Mouse (Mus musculus) limb, embryonic 13.5 days (tissue): ENCODE measurements around the gene Mrgprf. TPM values are rescaled to one million over a fixed set of nuclear protein-coding genes. Genes with fewer than 3 reads are reported as not detected.

Source experiments
- ATAC-seq: fragments of 200-750 bp; cut with Nextera tagmentation; 2 replicates; pipeline ENCODE4 v1.8.0; 2017; ENCODE audit warnings: low read depth, moderate number of reproducible peaks, moderate TSS enrichment; ENCODE audit not compliant: low FRiP score
- H3K27ac ChIP-seq: fragments of 300-500 bp; sonication (generic); 2 replicates; pipeline ENCODE4 v1.5.1; 2015; ENCODE audit warnings: inconsistent platforms, mild to moderate bottlenecking, moderate library complexity
- H3K27me3 ChIP-seq: fragments of 300-500 bp; sonication (generic); 2 replicates; pipeline ENCODE4 v1.6.1; 2015; ENCODE audit warnings: mild to moderate bottlenecking, inconsistent platforms
- H3K36me3 ChIP-seq: fragments of 300-500 bp; sonication (generic); 2 replicates; pipeline ENCODE4 v1.6.1; 2015; ENCODE audit warnings: inconsistent platforms, mild to moderate bottlenecking, moderate library complexity
- H3K4me1 ChIP-seq: fragments of 300-500 bp; sonication (generic); 2 replicates; pipeline ENCODE4 v1.6.1; 2015; ENCODE audit warnings: inconsistent platforms
- H3K4me2 ChIP-seq: fragments of 300-500 bp; sonication (generic); replicated peaks from 2 replicates; pipeline ENCODE4 v1.6.1; 2015; ENCODE audit warnings: inconsistent platforms, mild to moderate bottlenecking, moderate library complexity
- H3K4me3 ChIP-seq: fragments of 300-500 bp; sonication (generic); 2 replicates; pipeline ENCODE4 v1.5.1; 2015; ENCODE audit warnings: moderate library complexity, mild to moderate bottlenecking, inconsistent platforms
- H3K9ac ChIP-seq: fragments of 300-500 bp; sonication (generic); 2 replicates; pipeline ENCODE4 v1.6.1; 2015; ENCODE audit warnings: mild to moderate bottlenecking, inconsistent platforms
- H3K9me3 ChIP-seq: fragments of 300-500 bp; sonication (generic); 2 replicates; pipeline ENCODE4 v1.6.1; 2016; ENCODE audit warnings: inconsistent platforms
- WGBS: fragments of 180-500 bp; shearing (Covaris S2); methylation state at CpG from one replicate; pipeline ENCODE4 v1.1.7; 2015; 5-methylcytosine and 5-hydroxymethylcytosine counted together
- polyA plus RNA-seq: library from polyadenylated mRNA; unstranded; fragments of >200 nt; fragmentation: Nextera tagmentation; extraction: Ambion mirVana; gene quantifications from 2 replicates; pipeline ENCODE4 v1.2.1, GENCODE M21; 2015

Gene Mrgprf
- polyA plus RNA-seq, 1 experiment from 2014 or later, result 1.3 TPM

DNA sequence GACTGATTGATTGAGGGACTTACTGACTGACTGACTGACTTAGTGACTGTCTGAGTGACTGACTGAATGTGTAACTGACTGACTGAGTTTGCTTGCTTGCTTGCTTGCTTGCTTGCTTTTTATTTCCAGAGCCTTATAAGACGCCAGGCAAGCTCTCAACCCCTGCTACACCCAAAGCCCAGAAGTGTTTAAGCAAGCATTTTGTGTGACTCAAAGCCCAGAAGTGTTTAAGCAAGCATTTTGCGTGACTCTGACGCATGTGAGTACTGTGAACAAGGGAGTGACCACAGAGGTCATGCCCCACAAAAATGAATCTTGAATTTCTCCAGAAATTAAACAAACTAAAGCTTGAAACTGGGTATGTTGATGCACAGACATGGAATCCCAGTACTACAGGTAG is 16.3 kb upstream of the Mrgprf start:
- Histone ChIP-seq H3K4me3 (peak overlapping the region; percentile 50), H3K27me3 (no peaks in the 10 kb centered on the region), H3K36me3 (peaks cover 11% of the 10 kb centered on the region), H3K4me1 (peaks cover 21% of the 10 kb centered on the region), H3K9ac (no peak overlapping the region), H3K27ac (no peak overlapping the region), H3K9me3 (no peaks in the 10 kb centered on the region), H3K4me2 (peak overlapping the region; percentile 75)
- ATAC-seq, result no peak
- 59% methylated on average over 3 of the region's 3 CpGs for WGBS

DNA sequence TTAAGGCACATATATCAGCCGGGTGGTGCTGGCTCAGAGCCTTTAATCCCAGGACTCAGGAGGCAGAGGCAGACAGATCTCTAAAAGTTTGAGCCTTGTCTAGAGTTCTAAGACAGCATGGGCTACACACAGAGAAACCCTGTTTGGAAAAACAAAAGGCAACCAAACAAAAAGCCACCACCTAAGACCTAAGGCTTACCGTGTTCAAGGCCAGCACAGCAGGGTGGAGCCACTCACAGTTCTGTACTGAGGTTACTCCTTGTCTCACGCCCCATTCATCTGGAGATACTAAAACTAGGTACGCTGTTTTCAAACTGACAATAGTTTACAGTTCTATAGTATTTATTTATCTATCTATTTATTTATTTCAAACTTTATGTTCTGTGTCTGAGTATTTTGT is 15.2 kb upstream of the Mrgprf start:
- Histone ChIP-seq H3K9me3 (no peaks in the 10 kb centered on the region), H3K9ac (no peak overlapping the region), H3K27me3 (no peaks in the 10 kb centered on the region), H3K36me3 (0 out of 2 replicates have a peak, but pooled peaks cover under 1% of the 10 kb centered on the region), H3K4me1 (peaks cover 27% of the 10 kb centered on the region), H3K27ac (no peak overlapping the region), H3K4me3 (no peak overlapping the region), H3K4me2 (no peak overlapping the region)
- WGBS, result 80% methylated on average over 4 of the region's 4 CpGs
- no peak for ATAC-seq

- H3K4me3 ChIP-seq, result no peak overlapping the region
- H3K36me3 ChIP-seq, result no peaks in the 10 kb centered on the region
- WGBS, result 75% methylated on average over 6 of the region's 6 CpGs
- no peak overlapping the region for H3K4me2 ChIP-seq
- peaks cover 17% of the 10 kb centered on the region for H3K4me1 ChIP-seq
- no peak overlapping the region for H3K27ac ChIP-seq
- H3K27me3 ChIP-seq, result no peaks in the 10 kb centered on the region
- no peak for ATAC-seq
- H3K9ac ChIP-seq, result no peak overlapping the region
- no peaks in the 10 kb centered on the region for H3K9me3 ChIP-seq
These were observed 13.2 kb upstream of the Mrgprf start for GRCm38 (mm10) chr7:145287410-145287809.

DNA sequence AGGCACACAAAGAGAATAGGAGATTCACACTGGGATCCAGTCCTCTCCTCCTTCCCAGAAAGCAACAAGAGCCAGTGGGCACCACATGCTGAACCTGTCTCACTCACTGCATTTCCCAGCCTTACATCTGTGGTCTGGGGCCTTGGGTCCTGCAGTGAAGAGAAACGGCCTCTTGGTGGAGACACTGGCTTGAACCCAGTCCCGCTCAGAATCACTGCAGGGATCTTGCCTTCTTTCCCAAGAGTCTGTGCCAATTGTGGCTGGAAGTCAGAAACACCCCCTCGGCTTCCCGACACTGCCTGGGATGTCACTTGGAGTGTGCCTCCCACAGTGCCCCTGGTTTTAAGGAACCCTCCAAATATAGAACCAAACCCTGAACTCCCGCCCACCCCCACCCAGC is 11.3 kb upstream of the Mrgprf start:
- WGBS, result 20% methylated on average over 5 of the region's 5 CpGs

GRCm38 (mm10) chr7:145291847-145292246 is 8.8 kb upstream of the Mrgprf start:
- H3K27me3 ChIP-seq, result no peaks in the 10 kb centered on the region
- no peak overlapping the region for H3K27ac ChIP-seq
- H3K9me3 ChIP-seq, result no peaks in the 10 kb centered on the region
- ATAC-seq, result no peak
- H3K9ac ChIP-seq, result no peak overlapping the region
- H3K36me3 ChIP-seq, result no peaks in the 10 kb centered on the region
- H3K4me3 ChIP-seq, result no peak overlapping the region
- peaks cover 7% of the 10 kb centered on the region; the same call in 1 of the 2 replicates for H3K4me1 ChIP-seq
- H3K4me2 ChIP-seq, result no peak overlapping the region
- 91% methylated on average over 2 of the region's 2 CpGs for WGBS

More for the DNA sequence above, 11.3 kb upstream of the Mrgprf start:
- Histone ChIP-seq H3K4me1 (peaks cover 7% of the 10 kb centered on the region; the same call in 1 of the 2 replicates), H3K36me3 (no peaks in the 10 kb centered on the region), H3K9me3 (no peaks in the 10 kb centered on the region), H3K4me2 (no peak overlapping the region), H3K27me3 (no peaks in the 10 kb centered on the region), H3K9ac (no peak overlapping the region), H3K4me3 (no peak overlapping the region), H3K27ac (no peak overlapping the region)
- no peak for ATAC-seq

DNA sequence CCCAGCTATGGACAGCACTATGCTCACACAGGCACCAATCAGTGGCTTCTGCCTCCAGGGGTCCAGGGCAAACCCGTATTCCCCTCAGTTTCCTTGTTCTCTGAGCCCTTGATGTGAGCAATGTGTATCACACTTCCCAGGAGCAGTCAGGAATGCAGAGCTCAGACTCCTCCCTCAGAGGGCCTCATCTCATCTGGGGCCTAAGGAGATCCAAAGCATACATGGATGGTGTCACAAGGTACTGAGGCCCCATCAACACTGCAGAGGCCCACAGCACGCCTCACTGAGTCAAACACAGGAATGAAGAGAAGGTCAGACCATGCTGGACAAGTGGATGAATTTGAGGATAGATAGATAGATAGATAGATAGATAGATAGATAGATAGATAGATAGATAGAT is 7.9 kb upstream of the Mrgprf start:
- no peaks in the 10 kb centered on the region for H3K36me3 ChIP-seq
- no peak overlapping the region for H3K27ac ChIP-seq
- H3K4me3 ChIP-seq, result no peak overlapping the region
- H3K4me2 ChIP-seq, result no peak overlapping the region
- H3K27me3 ChIP-seq, result no peaks in the 10 kb centered on the region
- H3K9ac ChIP-seq, result no peak overlapping the region
- no peak for ATAC-seq
- peaks cover 7% of the 10 kb centered on the region; the same call in 1 of the 2 replicates for H3K4me1 ChIP-seq
- WGBS, result 68% methylated on average over 2 of the region's 2 CpGs
- H3K9me3 ChIP-seq, result no peaks in the 10 kb centered on the region

DNA sequence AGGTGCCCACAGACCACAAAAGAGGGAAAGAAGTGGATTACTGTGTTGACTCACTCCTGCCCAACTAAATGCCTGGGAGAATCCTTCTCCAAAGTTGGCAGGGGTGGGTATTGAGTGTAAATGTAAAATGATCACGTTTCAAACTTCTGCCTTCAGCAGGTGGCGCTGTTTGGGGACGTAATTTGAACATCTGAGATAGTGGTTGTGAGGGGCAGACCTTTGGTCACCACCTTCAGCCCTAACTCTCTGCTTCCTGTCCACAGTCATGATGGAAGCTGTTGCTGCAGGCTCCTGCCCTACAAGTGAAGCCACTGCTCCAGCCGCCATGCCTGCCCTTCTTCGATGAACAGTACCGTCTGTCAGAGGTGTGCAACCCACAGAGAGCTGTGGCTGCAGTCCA is 6.8 kb upstream of the Mrgprf start:
- H3K4me2 ChIP-seq, result no peak overlapping the region
- no peak overlapping the region for H3K9ac ChIP-seq
- 36% methylated on average over 6 of the region's 6 CpGs for WGBS
- H3K9me3 ChIP-seq, result no peaks in the 10 kb centered on the region
- no peak overlapping the region for H3K27ac ChIP-seq
- H3K36me3 ChIP-seq, result no peaks in the 10 kb centered on the region
- H3K4me3 ChIP-seq, result no peak overlapping the region
- ATAC-seq, result no peak
- peaks cover 8% of the 10 kb centered on the region; the same call in 1 of the 2 replicates for H3K4me1 ChIP-seq
- H3K27me3 ChIP-seq, result no peaks in the 10 kb centered on the region

DNA sequence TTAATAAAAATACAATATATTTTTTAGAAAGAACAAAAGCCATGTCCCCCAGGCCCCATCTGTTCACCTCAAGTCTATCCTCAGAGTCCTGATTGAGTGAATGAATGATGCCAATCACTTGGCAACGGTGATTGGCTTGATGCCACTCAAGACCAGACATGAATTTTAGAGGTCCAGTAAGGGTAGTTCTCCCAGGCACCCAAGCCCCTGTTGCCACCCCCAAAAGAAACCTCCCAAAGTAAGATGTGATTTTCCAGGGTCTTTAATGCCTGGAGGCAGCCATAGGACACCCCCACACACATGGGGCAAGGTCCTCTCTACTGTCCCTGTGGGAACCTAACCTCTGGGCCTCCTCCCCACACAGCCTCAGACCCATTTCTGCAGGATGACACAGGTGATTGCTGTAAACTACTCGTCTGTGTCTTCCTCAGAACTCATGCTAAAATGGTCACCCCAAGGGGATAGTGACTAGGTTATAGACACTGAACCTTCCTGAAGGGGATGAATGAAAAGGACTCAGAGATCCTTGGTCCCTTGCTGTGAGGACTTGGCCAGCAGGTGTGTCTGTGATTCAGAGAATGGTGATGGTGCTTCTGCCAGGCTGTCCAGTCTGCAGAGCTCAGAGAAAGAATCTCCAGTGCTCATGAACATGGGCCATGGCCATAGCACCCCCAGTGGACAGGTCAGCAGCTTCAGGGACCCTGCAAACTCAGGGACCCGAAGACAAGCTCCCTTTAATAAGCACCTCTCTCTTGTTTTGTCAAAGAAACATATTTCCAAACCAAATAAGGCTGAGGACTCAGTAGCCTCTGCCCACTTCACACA is 1.8 kb upstream of the Mrgprf start:
- no peak overlapping the region for H3K27ac ChIP-seq
- 63% methylated on average over 3 of the region's 3 CpGs for WGBS

DNA sequence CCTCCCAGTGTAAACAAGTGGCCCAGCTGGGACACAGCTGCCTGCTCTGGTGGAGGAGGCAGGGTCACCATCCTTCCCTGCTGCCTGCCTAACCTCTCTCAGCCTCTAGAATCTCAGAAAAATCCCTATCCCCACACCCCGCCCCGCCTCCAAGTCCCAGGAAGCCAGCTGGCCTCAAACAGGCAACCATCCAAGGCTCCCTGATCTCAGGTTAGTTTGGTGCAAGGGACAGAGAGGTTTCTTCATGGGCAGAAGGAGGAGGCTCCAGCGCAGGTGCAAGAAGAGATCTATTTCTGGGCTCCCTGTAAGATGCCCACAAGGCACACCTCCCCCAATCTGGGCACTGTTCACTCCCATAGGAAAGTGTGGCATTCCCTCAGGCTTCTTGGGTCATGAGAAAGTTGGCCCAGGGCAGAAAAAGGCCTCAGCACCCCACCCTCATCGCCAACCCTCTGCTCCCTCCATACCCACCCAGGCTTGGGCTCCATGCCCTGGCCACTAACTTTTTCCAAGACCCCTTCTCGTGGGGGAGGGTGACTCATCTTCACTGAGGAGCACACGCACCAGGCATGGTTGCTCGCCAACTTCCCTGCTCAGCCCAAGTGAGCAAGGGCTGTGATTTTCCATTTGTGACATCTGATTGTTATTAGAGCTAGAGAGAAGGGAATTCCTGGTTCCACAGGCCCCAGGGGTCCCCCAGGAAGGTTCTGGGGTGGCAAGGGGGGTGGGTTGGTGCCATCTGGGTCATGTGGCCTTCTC is 887 bp upstream of the Mrgprf start:
- Histone ChIP-seq H3K4me1 (peaks cover 34% of the 10 kb centered on the region), H3K4me3 (no peak overlapping the region), H3K27me3 (no peaks in the 10 kb centered on the region), H3K27ac (peak overlapping the region; percentile 22; the same call in 1 of the 2 replicates), H3K9me3 (no peaks in the 10 kb centered on the region), H3K9ac (no peak overlapping the region), H3K36me3 (no peaks in the 10 kb centered on the region), H3K4me2 (no peak overlapping the region)
- no peak for ATAC-seq
- 59% methylated on average over 7 of the region's 7 CpGs for WGBS

More for the DNA sequence above, 1.8 kb upstream of the Mrgprf start:
- no peaks in the 10 kb centered on the region for H3K36me3 ChIP-seq
- H3K4me3 ChIP-seq, result no peak overlapping the region
- H3K4me1 ChIP-seq, result peaks cover 34% of the 10 kb centered on the region
- no peak overlapping the region for H3K4me2 ChIP-seq
- H3K9me3 ChIP-seq, result no peaks in the 10 kb centered on the region
- no peaks in the 10 kb centered on the region for H3K27me3 ChIP-seq
- ATAC-seq, result no peak
- no peak overlapping the region for H3K9ac ChIP-seq

- H3K9ac ChIP-seq, result no peak overlapping the region
- no peak overlapping the region for H3K4me3 ChIP-seq
- H3K4me2 ChIP-seq, result 0 out of 2 replicates have a peak overlapping the region, but pooled peaks have one; percentile 2
- no peak for ATAC-seq
- no peaks in the 10 kb centered on the region for H3K27me3 ChIP-seq
- H3K4me1 ChIP-seq, result peaks cover 34% of the 10 kb centered on the region
- no peaks in the 10 kb centered on the region for H3K36me3 ChIP-seq
- no peak overlapping the region for H3K27ac ChIP-seq
- H3K9me3 ChIP-seq, result no peaks in the 10 kb centered on the region
These were observed 346 bp downstream of the Mrgprf start for GRCm38 (mm10) chr7:145301008-145301340.

GRCm38 (mm10) chr7:145301341-145302005 is 845 bp downstream of the Mrgprf start:
- 90% methylated on average over 6 of the region's 6 CpGs for WGBS
- no peak overlapping the region for H3K4me3 ChIP-seq
- peak overlapping the region; percentile 22; the same call in 1 of the 2 replicates for H3K27ac ChIP-seq
- no peak overlapping the region for H3K9ac ChIP-seq
- no peaks in the 10 kb centered on the region for H3K9me3 ChIP-seq
- peaks cover 34% of the 10 kb centered on the region for H3K4me1 ChIP-seq
- no peak for ATAC-seq
- no peaks in the 10 kb centered on the region for H3K27me3 ChIP-seq
- H3K36me3 ChIP-seq, result no peaks in the 10 kb centered on the region
- H3K4me2 ChIP-seq, result 0 out of 2 replicates have a peak overlapping the region, but pooled peaks have one; percentile 2
